ENCODE assay signal across 11 mouse cellular contexts in genomic region chr17:47627791-47628190, GRCm38 (mm10). TPM values are rescaled to one million over a fixed set of nuclear protein-coding genes. Genes with fewer than 3 reads are reported as not detected.
DNase-seq lines count a peak whose midpoint lies in the region; ATAC-seq and TF ChIP-seq lines count a peak whose summit lies in the region.
"Had no signal": no experiment of that assay in that cellular context is flagged by ENCODE, and none has a peak within 500 bp of the region (broad histone marks: within the 10 kb centered on the region; RNA-seq: fewer than 3 reads in every experiment).

No protein-coding gene starts in this region.

- no peak overlapping the region for H3K9ac ChIP-seq in kidney, embryonic 15.5 days
- H3K9ac ChIP-seq in embryonic facial prominence, embryonic 12.5 days: no peak overlapping the region
- peak overlapping the region; percentile 69 for H3K9ac ChIP-seq in liver, embryonic 11.5 days (ENCODE audit: low read depth, low read length)

- peak overlapping the region; percentile 83 for H3K4me3 ChIP-seq in kidney, embryonic 15.5 days (replicated peaks)
- peak overlapping the region; percentile 87; the same call in 1 of the 2 replicates for H3K4me3 ChIP-seq in E14TG2a.4 (replicated peaks; ENCODE audit: low read length)
- no peak overlapping the region for H3K4me3 ChIP-seq in embryonic facial prominence, embryonic 12.5 days
- H3K4me3 ChIP-seq in liver, embryonic 11.5 days (ENCODE audit: low read depth, low read length): peak overlapping the region; percentile 63

- no peak for DNase-seq in kidney, postnatal 4 days
- DNase-seq in liver, embryonic 11.5 days (ENCODE audit: low spot score): no peak
- DNase-seq in spleen, postnatal 4 days (ENCODE audit: low spot score in 2 of 2): no peak
- DNase-seq in thymus, postnatal 4 days: no peak
- no peak for DNase-seq in right cerebral cortex, adult 2 months (ENCODE audit: low spot score in 2 of 2)
- DNase-seq: gastrocnemius, postnatal 10 days; kidney, adult 9 months had no signal

- H3K9me3 ChIP-seq in kidney, embryonic 15.5 days (replicated peaks): no peaks in the 10 kb centered on the region
- H3K9me3 ChIP-seq in E14TG2a.4 (ENCODE audit: low read length): no peaks in the 10 kb centered on the region
- H3K9me3 ChIP-seq in embryonic facial prominence, embryonic 12.5 days: no peaks in the 10 kb centered on the region
- H3K9me3 ChIP-seq in liver, embryonic 11.5 days (ENCODE audit: control insufficient read depth, low read length): no peaks in the 10 kb centered on the region
- H3K9me3 ChIP-seq: limb, embryonic 15.5 days had no signal

- no peak for ATAC-seq in kidney, embryonic 15.5 days (replicated peaks; ENCODE audit: low FRiP score)
- no peak for ATAC-seq in embryonic facial prominence, embryonic 12.5 days (ENCODE audit: insufficient number of reproducible peaks, insufficient read depth, low FRiP score, low TSS enrichment)
- no peak for ATAC-seq in liver, embryonic 11.5 days (replicated peaks; ENCODE audit: low FRiP score)

- peaks cover 30% of the 10 kb centered on the region for H3K4me1 ChIP-seq in kidney, embryonic 15.5 days
- H3K4me1 ChIP-seq in E14TG2a.4 (replicated peaks; ENCODE audit: low read depth, low read length): peaks cover 41% of the 10 kb centered on the region
- H3K4me1 ChIP-seq in embryonic facial prominence, embryonic 12.5 days: peaks cover 31% of the 10 kb centered on the region
- peaks cover 21% of the 10 kb centered on the region for H3K4me1 ChIP-seq in liver, embryonic 11.5 days (replicated peaks; ENCODE audit: control insufficient read depth, insufficient read depth, low read length)

- TF ChIP-seq CTCF in E14TG2a.4 (conservative IDR thresholded peaks at IDR 0.05; ENCODE audit: low read length): no peak

- H3K27me3 ChIP-seq in kidney, embryonic 15.5 days: no peaks in the 10 kb centered on the region
- H3K27me3 ChIP-seq in E14TG2a.4 (ENCODE audit: insufficient read depth, low read length): peaks cover 11% of the 10 kb centered on the region
- no peaks in the 10 kb centered on the region for H3K27me3 ChIP-seq in embryonic facial prominence, embryonic 12.5 days
- no peaks in the 10 kb centered on the region for H3K27me3 ChIP-seq in liver, embryonic 11.5 days (replicated peaks; ENCODE audit: control insufficient read depth, insufficient read depth, low read length)
- H3K27me3 ChIP-seq: limb, embryonic 15.5 days had no signal

- H3K4me2 ChIP-seq in kidney, embryonic 15.5 days: peak overlapping the region; percentile 92
- H3K4me2 ChIP-seq in embryonic facial prominence, embryonic 12.5 days (replicated peaks): no peak overlapping the region; the same call in 1 of the 2 replicates
- peak overlapping the region; percentile 100 for H3K4me2 ChIP-seq in liver, embryonic 11.5 days

- 83% methylated on average over 2 of the region's 2 CpGs for WGBS in kidney, embryonic 15.5 days
- WGBS in embryonic facial prominence, embryonic 12.5 days: 76% methylated on average over 2 of the region's 2 CpGs
- WGBS in liver, embryonic 11.5 days: 70% methylated on average over 2 of the region's 2 CpGs

- no peak overlapping the region for H3K27ac ChIP-seq in kidney, embryonic 15.5 days
- peak overlapping the region; percentile 97; the same call in 1 of the 2 replicates for H3K27ac ChIP-seq in embryonic facial prominence, embryonic 12.5 days
- peak overlapping the region; percentile 87 for H3K27ac ChIP-seq in liver, embryonic 11.5 days (ENCODE audit: low read depth, low read length)

- H3K36me3 ChIP-seq in kidney, embryonic 15.5 days: peaks cover 44% of the 10 kb centered on the region
- H3K36me3 ChIP-seq in E14TG2a.4 (ENCODE audit: insufficient read depth, low read length): peaks cover 43% of the 10 kb centered on the region
- H3K36me3 ChIP-seq in embryonic facial prominence, embryonic 12.5 days: peaks cover 36% of the 10 kb centered on the region
- peaks cover 25% of the 10 kb centered on the region for H3K36me3 ChIP-seq in liver, embryonic 11.5 days (ENCODE audit: control insufficient read depth, insufficient read depth, low read length)

RNA-seq across cellular contexts. Expression of gene Usp49, which starts 2.7 kb away (rescaled TPM):
- polyA plus RNA-seq in kidney, embryonic 15.5 days (2015; fragmentation: Nextera tagmentation; extraction: Ambion mirVana): 4.6 and 5.0 TPM in 2 replicates
- 9.5 and 11.0 TPM in 2 replicates for polyA plus RNA-seq in embryonic facial prominence, embryonic 12.5 days (2016; fragmentation: Nextera tagmentation; extraction: Ambion mirVana)
- polyA plus RNA-seq in liver, embryonic 11.5 days (2014; fragmentation: Nextera tagmentation; extraction: Ambion mirVana): 4.1 and 4.8 TPM in 2 replicates

RNA-seq across cellular contexts. Expression of gene Gm20517, which starts 16.4 kb away (rescaled TPM):
- polyA plus RNA-seq in kidney, embryonic 15.5 days (2015; fragmentation: Nextera tagmentation; extraction: Ambion mirVana): 0.81 and 1.4 TPM in 2 replicates
- polyA plus RNA-seq in embryonic facial prominence, embryonic 12.5 days (2016; fragmentation: Nextera tagmentation; extraction: Ambion mirVana): 1.6 and 2.2 TPM in 2 replicates
- 1.5 and 2.5 TPM in 2 replicates for polyA plus RNA-seq in liver, embryonic 11.5 days (2014; fragmentation: Nextera tagmentation; extraction: Ambion mirVana)

RNA-seq across cellular contexts. Expression of gene Med20, which starts 16.4 kb away (rescaled TPM):
- 45.7 TPM in 2 replicates for polyA plus RNA-seq in kidney, embryonic 15.5 days (2015; fragmentation: Nextera tagmentation; extraction: Ambion mirVana)
- 46.9 and 47.2 TPM in 2 replicates for polyA plus RNA-seq in embryonic facial prominence, embryonic 12.5 days (2016; fragmentation: Nextera tagmentation; extraction: Ambion mirVana)
- polyA plus RNA-seq in liver, embryonic 11.5 days (2014; fragmentation: Nextera tagmentation; extraction: Ambion mirVana): 48.9 and 53.3 TPM in 2 replicates

RNA-seq across cellular contexts. Expression of gene Bysl, which starts 16.5 kb away (rescaled TPM):
- polyA plus RNA-seq in kidney, embryonic 15.5 days (2015; fragmentation: Nextera tagmentation; extraction: Ambion mirVana): 23.8 and 26.5 TPM in 2 replicates
- polyA plus RNA-seq in embryonic facial prominence, embryonic 12.5 days (2016; fragmentation: Nextera tagmentation; extraction: Ambion mirVana): 29.6 and 30.7 TPM in 2 replicates
- polyA plus RNA-seq in liver, embryonic 11.5 days (2014; fragmentation: Nextera tagmentation; extraction: Ambion mirVana): 43.1 and 45.9 TPM in 2 replicates
